Mouse (Mus musculus) testis, postnatal 14 days (tissue): Measurements from ENCODE around the gene 4930432K21Rik.

Source experiments
- DNase-seq: peaks from one replicate; pipeline ENCODE4 v3.0.0; 2021; ENCODE audit warnings: low spot score

4930432K21Rik gene

DNA sequence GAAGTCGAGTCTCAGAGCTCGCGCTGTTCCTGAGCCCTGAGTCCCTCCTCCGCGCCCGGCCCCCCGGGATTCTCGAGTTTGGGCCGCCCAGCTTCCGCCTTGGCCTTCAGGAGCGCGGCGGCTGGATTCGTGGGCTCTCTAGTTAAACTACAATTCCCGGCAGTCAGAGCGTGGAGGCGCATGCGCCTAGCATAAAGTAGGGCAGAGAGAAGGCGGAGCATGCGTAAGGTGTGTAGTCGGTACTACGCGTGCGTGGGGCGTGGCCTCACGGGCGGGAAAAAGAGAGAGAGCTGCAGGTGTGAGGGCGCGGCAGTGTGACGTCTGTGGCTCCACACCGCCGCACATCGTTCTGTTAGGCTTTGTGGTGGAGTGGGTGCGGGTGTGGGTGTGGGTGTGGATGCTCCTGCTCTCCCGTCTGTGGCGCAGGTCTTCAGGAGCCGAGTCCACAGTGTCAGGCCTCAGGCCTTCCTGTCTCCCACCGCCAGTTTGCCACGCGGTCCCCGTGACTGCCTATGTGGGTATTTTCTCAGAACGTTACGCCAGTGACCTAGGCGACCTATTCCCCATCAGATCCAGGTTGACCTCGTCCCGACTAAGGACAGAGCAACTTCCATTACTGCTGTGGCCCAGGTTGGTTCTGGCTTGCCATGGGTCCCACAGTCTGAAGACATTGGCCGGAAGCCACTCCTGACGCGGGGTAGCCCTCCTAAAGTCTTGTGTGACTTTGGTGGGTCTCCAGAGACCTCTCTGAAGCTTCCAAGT is at the start of gene 4930432K21Rik, which contains the start of gene Cc2d1a:
TSS of gene 4930432K21Rik (plus strand) at position 257 of the 762 bp plus-strand sequence.
TSS of gene Cc2d1a (minus strand) at position 168 of the 762 bp plus-strand sequence.
- peak; percentile 98 for DNase-seq

DNA sequence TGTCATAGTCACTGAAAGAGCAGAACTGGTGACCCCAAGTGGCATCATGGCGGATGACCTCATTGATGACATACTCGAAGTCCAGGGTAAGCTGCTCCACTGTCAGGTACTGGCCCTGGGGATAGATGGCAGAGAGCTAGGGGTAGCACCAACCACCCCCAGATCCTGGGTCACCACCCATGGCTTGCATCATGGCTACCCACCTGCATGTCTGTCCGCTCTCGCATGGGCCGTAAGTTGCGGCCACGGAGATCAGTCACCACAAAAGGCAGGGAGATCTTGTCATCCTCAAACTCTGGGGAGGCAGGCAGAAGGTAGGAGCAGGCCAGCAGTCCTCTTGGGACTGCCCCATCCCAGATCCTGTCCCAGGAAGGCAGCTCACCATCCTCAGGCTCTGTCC is 49.4 kb upstream of the 4930432K21Rik start:
- no peak for DNase-seq

GRCm38 (mm10) chr8:84101476-84102270 is 46.2 kb upstream of the 4930432K21Rik start:
- DNase-seq = no peak

- DNase-seq = no peak
These were observed 44.2 kb upstream of the 4930432K21Rik start for GRCm38 (mm10) chr8:84103601-84104000.

DNA sequence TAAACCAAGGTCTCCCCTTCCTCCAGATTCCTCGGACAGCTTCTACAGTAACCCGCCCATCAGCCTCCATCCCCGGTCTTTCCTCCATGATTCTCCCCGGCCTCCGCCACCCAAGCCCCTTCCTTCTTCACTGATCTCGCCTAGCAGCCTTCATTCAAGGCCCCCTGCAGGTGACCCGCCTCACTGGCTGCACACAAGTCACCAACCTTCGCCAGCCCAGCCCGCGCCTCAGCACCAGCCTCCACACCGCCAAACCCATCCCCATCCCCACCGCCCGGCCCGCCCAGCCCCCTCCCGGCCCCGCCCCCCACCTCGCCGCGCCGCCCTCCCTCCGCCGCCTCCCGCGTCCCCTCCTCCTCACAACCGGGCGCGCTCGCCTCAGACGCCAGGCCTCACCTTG is 43.6 kb upstream of the 4930432K21Rik start:
- peak; percentile 71 for DNase-seq

DNA sequence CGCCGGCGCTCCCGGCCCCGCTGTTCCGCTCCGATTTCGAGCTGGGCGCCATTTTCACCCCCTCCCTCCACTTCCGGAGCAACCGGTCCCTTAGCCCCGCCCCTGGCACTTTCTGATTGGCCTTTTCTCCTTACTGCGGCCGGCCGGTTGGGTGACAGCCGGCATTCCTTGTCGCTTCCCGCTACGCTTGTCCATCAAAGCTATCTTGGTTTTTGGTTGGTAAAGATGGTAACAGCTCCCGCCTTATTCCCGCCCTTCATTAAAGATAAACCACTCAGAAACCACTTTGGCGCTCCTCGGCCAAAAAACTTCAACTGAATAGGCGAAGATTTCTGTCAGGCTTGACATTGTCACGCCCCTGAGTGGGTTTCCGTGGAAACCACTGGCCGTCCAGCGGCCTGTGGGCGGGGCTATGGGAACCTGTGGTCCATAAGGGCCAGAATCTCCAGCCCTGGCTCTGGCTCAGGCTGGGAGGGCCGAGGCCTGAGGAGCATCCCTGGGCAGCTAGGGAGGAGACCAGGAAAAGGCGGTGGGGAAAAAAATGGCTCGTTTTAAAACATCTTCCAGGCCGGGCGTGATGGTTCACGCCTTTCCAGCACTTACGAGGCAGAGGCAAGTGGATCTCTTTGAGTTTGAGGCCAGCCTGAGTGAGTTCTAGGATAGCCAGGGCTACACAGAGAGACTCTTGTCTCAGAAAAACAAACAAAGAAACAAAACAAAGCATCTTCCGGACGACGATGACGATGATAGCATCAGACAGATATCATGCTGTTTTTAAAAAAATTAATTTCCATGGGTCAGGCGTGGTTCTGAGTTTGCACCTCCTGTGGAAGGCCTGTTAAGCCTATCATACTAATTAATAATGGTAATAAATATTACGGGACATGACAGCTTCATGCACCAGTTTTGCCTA is 42.9 kb upstream of the 4930432K21Rik start, which contains the start of gene Dcaf15:
TSS of gene Dcaf15 (minus strand) at position 72 of the 913 bp plus-strand sequence.
- peak; percentile 99 for DNase-seq

- no peak for DNase-seq
These were observed 42.1 kb upstream of the 4930432K21Rik start for GRCm38 (mm10) chr8:84105676-84106075.

DNA sequence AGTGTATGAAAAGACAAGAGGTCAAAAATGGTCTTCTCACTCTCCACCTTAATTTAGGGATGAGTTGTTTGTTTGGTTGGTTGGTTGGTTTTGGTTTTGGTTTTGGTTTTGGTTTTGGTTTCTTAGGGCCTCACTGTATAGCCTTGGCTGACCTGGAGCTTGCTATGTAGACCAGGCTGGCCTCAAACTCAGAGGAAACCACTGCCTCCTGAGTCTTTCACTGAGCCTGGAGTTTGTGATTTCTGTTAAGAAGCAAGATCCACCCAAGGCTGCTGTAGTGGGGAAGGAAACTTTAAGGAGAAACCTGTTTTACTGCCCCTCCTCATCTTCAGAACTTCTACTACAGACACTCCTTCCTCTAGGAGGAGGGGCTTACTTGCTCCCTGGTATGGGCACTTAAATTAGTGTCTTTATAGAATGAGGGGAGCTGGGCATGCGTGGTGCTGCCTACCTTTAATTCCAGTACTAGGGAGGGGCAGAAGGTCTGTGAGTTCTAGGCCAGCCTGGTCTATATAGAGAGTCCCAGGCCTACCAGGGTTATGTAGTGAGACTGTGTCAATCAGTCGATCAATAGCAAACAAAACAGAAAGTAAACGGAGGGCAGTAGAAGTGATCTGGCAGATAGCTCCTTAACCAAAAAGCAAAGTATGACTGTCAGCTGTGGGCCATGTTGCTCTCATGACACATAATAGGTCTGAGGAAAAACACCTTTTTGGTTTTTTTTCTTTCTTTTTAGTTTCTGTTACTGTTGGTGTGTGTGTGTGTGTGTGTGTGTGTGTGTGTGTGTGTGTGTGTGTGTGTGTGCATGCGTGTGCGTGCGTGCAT is 41.4 kb upstream of the 4930432K21Rik start:
- DNase-seq = no peak

DNA sequence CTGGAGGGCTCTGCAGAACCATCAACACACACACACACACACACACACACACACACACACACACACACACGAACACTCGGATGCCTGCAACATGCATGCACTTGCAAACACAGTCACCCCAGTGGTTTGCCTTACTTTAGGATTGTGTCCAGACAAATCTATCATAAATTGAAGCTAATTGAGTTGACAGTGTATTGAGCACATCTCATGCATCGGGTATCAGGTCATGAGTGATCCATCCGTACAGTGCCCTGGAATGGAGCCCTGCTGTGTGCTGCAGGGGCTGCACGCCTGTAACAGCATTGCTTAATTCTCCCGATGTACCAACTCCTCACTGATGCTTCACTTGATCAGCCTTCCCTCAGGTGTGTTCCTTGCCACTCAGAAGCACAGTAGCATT is 32.2 kb upstream of the 4930432K21Rik start:
- no peak for DNase-seq

GRCm38 (mm10) chr8:84122151-84122550 is 25.7 kb upstream of the 4930432K21Rik start:
- no peak for DNase-seq

DNA sequence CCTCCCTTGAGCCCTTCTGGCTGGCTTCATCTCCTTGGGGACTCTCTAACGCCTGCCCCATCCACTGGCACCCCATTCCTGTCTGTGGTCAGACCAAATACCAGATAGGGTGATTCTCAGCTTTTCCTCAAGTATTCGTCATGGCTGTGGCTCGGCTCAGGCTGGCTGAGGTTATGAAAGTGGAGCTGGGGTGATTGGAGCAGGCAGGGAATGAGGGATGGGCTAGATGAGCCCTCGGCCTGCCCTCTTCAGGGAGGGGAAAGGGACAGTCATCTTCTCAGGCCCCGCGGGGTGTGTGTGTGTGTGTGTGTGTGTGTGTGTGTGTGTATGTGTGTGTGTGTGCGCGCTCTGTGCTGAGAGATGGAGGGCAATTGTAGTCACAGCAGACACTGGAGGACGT is 22.2 kb upstream of the 4930432K21Rik start, which contains the start of gene Podnl1:
TSS of gene Podnl1 (plus strand) at position 334 of the 400 bp plus-strand sequence.
- no peak for DNase-seq

- no peak for DNase-seq
These were observed 21.1 kb upstream of the 4930432K21Rik start for GRCm38 (mm10) chr8:84126742-84127141.

GRCm38 (mm10) chr8:84127202-84127901 is 20.5 kb upstream of the 4930432K21Rik start:
- no peak for DNase-seq

- no peak for DNase-seq
These were observed 19.5 kb upstream of the 4930432K21Rik start for GRCm38 (mm10) chr8:84128277-84128676.

DNA sequence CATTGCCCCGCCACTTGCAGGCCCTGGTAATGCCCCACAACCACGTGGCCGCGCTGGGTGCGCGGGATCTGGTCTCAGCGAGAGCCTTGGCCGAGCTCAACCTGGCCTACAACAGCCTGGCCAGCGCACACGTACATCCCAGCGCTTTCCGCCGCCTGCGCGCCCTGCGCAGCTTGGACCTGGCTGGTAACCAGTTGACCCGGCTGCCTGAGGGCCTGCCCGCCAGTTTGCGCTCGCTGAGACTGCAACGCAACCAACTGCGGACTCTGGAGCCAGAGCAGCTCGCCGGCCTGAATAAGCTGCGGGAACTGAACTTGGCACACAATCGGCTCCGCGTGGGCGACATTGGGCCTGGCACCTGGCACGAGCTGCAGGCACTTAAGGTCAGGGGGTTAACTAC is 17.0 kb upstream of the 4930432K21Rik start:
- no peak for DNase-seq

- DNase-seq = no peak
These were observed 15.6 kb upstream of the 4930432K21Rik start for GRCm38 (mm10) chr8:84132225-84132624.

GRCm38 (mm10) chr8:84137848-84138247 is 10.0 kb upstream of the 4930432K21Rik start:
- DNase-seq = no peak

- no peak for DNase-seq
These were observed 7.0 kb upstream of the 4930432K21Rik start for GRCm38 (mm10) chr8:84140838-84141237.

GRCm38 (mm10) chr8:84144636-84145245 is 3.1 kb upstream of the 4930432K21Rik start:
- DNase-seq = peak; percentile 46

DNA sequence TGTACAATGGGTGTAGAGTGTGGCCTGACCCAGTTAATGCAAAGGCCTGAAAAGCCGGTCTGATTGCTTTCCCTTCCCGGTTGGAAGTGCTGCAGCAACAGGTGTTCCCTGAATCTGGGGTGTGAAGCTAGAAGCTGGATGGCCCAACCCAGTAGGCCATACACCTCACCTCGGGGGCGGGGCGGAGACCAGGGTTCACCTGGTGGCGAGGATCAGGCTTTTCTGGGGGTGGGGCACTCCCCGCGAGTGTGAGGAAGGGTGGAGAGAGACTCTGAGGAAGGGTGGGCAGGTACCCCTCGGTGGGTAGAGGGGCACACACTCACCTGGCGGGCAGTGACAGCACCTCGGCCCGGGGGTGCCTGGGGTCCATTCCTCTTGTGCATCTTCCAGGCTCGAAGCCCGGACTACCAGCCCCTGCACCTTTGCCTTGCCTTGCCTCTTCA is 480 bp upstream of the 4930432K21Rik start:
- DNase-seq = peak; percentile 61
